ENCODE assay signal across 8 mouse cellular contexts in the genomic region with DNA sequence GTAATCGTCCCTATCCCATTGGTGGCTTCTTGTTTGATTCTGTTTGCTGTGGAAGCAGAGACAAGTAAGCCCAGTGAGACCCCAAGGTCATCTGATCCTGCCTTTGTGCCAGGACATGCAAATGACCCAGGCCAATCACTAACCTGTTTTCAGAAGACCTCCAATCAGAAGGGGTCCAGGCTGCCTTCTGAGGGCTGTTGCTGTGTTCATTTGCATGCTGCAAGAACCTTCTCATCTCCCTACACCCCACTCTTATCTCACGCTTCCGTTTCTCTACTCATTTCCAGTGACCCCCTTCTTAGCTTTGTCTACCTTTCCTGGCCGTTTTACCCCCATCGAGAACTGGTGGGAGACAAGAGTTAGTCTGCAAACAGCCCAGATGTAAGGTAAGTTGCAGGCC. TPM values are rescaled to one million over a fixed set of nuclear protein-coding genes. Genes with fewer than 3 reads are reported as not detected.
DNase-seq lines count a peak whose midpoint lies in the region; ATAC-seq and TF ChIP-seq lines count a peak whose summit lies in the region.

Fam198b (plus strand) TSS at position 229 of the 400 bp plus-strand sequence.

- TF ChIP-seq EP300 in stomach, postnatal 0 days (optimal IDR thresholded peaks at IDR 0.05): no peak

- no peak within 1 kb of the TSS for H3K9ac ChIP-seq in forebrain, postnatal 0 days
- no peak within 1 kb of the TSS for H3K9ac ChIP-seq in forebrain, embryonic 15.5 days (replicated peaks)
- no peak within 1 kb of the TSS for H3K9ac ChIP-seq in hindbrain, postnatal 0 days (replicated peaks; ENCODE audit: low read length)
- H3K9ac ChIP-seq in stomach, postnatal 0 days (ENCODE audit: low read length): no peak within 1 kb of the TSS

- H3K27me3 ChIP-seq in forebrain, postnatal 0 days (ENCODE audit: insufficient read depth, low read length): no peaks in the 10 kb centered on the region
- H3K27me3 ChIP-seq in forebrain, embryonic 15.5 days: no peaks in the 10 kb centered on the region
- no peaks in the 10 kb centered on the region for H3K27me3 ChIP-seq in hindbrain, postnatal 0 days (ENCODE audit: insufficient read depth, low read length)
- no peaks in the 10 kb centered on the region for H3K27me3 ChIP-seq in stomach, postnatal 0 days (ENCODE audit: control insufficient read depth, insufficient read depth, low read length)

- peak within 1 kb of the TSS; percentile 24; the same call in 1 of the 2 replicates for H3K4me2 ChIP-seq in forebrain, postnatal 0 days (ENCODE audit: low read depth)
- no peak within 1 kb of the TSS for H3K4me2 ChIP-seq in forebrain, embryonic 15.5 days (replicated peaks)
- peak within 1 kb of the TSS; percentile 42; the same call in 1 of the 2 replicates for H3K4me2 ChIP-seq in hindbrain, postnatal 0 days (ENCODE audit: low read depth, low read length)
- H3K4me2 ChIP-seq in stomach, postnatal 0 days (replicated peaks; ENCODE audit: low read depth): peak within 1 kb of the TSS; percentile 51

- no peaks in the 10 kb centered on the region for H3K36me3 ChIP-seq in forebrain, postnatal 0 days (ENCODE audit: insufficient read depth)
- no peaks in the 10 kb centered on the region for H3K36me3 ChIP-seq in forebrain, embryonic 15.5 days
- no peaks in the 10 kb centered on the region for H3K36me3 ChIP-seq in hindbrain, postnatal 0 days (ENCODE audit: insufficient read depth, low read length)
- H3K36me3 ChIP-seq in stomach, postnatal 0 days (ENCODE audit: control insufficient read depth, insufficient read depth, low read length): no peaks in the 10 kb centered on the region

- H3K9me3 ChIP-seq in forebrain, postnatal 0 days (ENCODE audit: low read length): no peaks in the 10 kb centered on the region
- no peaks in the 10 kb centered on the region for H3K9me3 ChIP-seq in forebrain, embryonic 15.5 days
- H3K9me3 ChIP-seq in hindbrain, postnatal 0 days (ENCODE audit: low read length): no peaks in the 10 kb centered on the region
- H3K9me3 ChIP-seq in stomach, postnatal 0 days (ENCODE audit: control insufficient read depth, low read length): no peaks in the 10 kb centered on the region

- no peak within 1 kb of the TSS for H3K4me3 ChIP-seq in forebrain, postnatal 0 days (ENCODE audit: low read depth, low read length)
- H3K4me3 ChIP-seq in forebrain, embryonic 15.5 days: no peak within 1 kb of the TSS
- no peak within 1 kb of the TSS for H3K4me3 ChIP-seq in hindbrain, postnatal 0 days (ENCODE audit: low read length)
- H3K4me3 ChIP-seq in stomach, postnatal 0 days (ENCODE audit: low read depth, low read length): peak within 1 kb of the TSS; percentile 19; the same call in 1 of the 2 replicates

- ATAC-seq in forebrain, postnatal 0 days: no peak
- no peak for ATAC-seq in forebrain, embryonic 15.5 days (replicated peaks)
- ATAC-seq in hindbrain, postnatal 0 days: no peak
- no peak for ATAC-seq in stomach, postnatal 0 days (ENCODE audit: low FRiP score, low TSS enrichment)

- H3K27ac ChIP-seq in forebrain, postnatal 0 days (ENCODE audit: low read depth, low read length): no peak within 1 kb of the TSS
- H3K27ac ChIP-seq in forebrain, embryonic 15.5 days (replicated peaks): no peak within 1 kb of the TSS
- no peak within 1 kb of the TSS for H3K27ac ChIP-seq in hindbrain, postnatal 0 days
- H3K27ac ChIP-seq in stomach, postnatal 0 days (replicated peaks): no peak within 1 kb of the TSS

- H3K4me1 ChIP-seq in forebrain, postnatal 0 days (ENCODE audit: insufficient read depth): 0 out of 2 replicates have a peak, but pooled peaks cover 12% of the 10 kb centered on the region
- peaks cover 6% of the 10 kb centered on the region for H3K4me1 ChIP-seq in forebrain, embryonic 15.5 days
- H3K4me1 ChIP-seq in hindbrain, postnatal 0 days (ENCODE audit: insufficient read depth, low read length): 0 out of 2 replicates have a peak, but pooled peaks cover 8% of the 10 kb centered on the region
- peaks cover 1% of the 10 kb centered on the region; the same call in 1 of the 2 replicates for H3K4me1 ChIP-seq in stomach, postnatal 0 days (replicated peaks; ENCODE audit: control insufficient read depth, insufficient read depth)

- TF ChIP-seq CTCF in forebrain, postnatal 0 days (IDR thresholded peaks at IDR 0.05; ENCODE audit: low read depth): no peak
- no peak for TF ChIP-seq CTCF in hindbrain, postnatal 0 days (IDR thresholded peaks at IDR 0.05; ENCODE audit: low read depth)
- TF ChIP-seq CTCF in stomach, postnatal 0 days (IDR thresholded peaks at IDR 0.05; ENCODE audit: low read depth): no peak

- 66% methylated on average over 5 of the region's 5 CpGs for WGBS in forebrain, postnatal 0 days
- 65% methylated on average over 5 of the region's 5 CpGs for WGBS in forebrain, embryonic 15.5 days
- 68% methylated on average over 5 of the region's 5 CpGs for WGBS in hindbrain, postnatal 0 days
- WGBS in stomach, postnatal 0 days: 26% methylated on average over 5 of the region's 5 CpGs

- DNase-seq in forebrain, postnatal 0 days: no peak
- DNase-seq in urinary bladder, adult 2 months (ENCODE audit: low spot score): no peak
- DNase-seq in urinary bladder, adult 18-20 months (ENCODE audit: low spot score in 2 of 2): no peak
- no peak for DNase-seq in hindbrain, postnatal 0 days (ENCODE audit: low spot score)
- no peak for DNase-seq in stomach, postnatal 0 days (ENCODE audit: low spot score)
- DNase-seq in spleen, postnatal 14 days (ENCODE audit: low spot score in 2 of 2): no peak
- DNase-seq in layer of hippocampus, adult 8-10 months (ENCODE audit: low spot score in 2 of 2): no peak

RNA-seq across cellular contexts. Expression of gene Fam198b, which starts in this region (rescaled TPM):
- 1.3 and 2.1 TPM in 2 replicates for total RNA-seq in forebrain, postnatal 0 days (2014; rRNA removed)
- polyA plus RNA-seq in forebrain, postnatal 0 days (2015; fragmentation: Nextera tagmentation; extraction: Ambion mirVana): 0.87 and 1.1 TPM in 2 replicates
- 0.88 and 2.4 TPM in 2 replicates for polyA plus RNA-seq in forebrain, embryonic 15.5 days (2015; fragmentation: Nextera tagmentation; extraction: Ambion mirVana)
- polyA plus RNA-seq in urinary bladder, adult 2 months (2012; rRNA removed): 13.7 and 15.5 TPM in 2 replicates
- total RNA-seq in hindbrain, postnatal 0 days (2014; rRNA removed): 2.3 and 3.1 TPM in 2 replicates
- polyA plus RNA-seq in hindbrain, postnatal 0 days (2015; fragmentation: Nextera tagmentation; extraction: Ambion mirVana): 1.8 and 2.0 TPM in 2 replicates
- 7.9 and 8.6 TPM in 2 replicates for polyA plus RNA-seq in stomach, postnatal 0 days (2015; fragmentation: Nextera tagmentation; extraction: Ambion mirVana)
- total RNA-seq in layer of hippocampus, adult 8-10 months (2022): 1 to 10 TPM; 4.7 to 7.8 (median 5.2) TPM
